Mouse (Mus musculus): ENCODE results near the gene Rabep2.

DNA sequence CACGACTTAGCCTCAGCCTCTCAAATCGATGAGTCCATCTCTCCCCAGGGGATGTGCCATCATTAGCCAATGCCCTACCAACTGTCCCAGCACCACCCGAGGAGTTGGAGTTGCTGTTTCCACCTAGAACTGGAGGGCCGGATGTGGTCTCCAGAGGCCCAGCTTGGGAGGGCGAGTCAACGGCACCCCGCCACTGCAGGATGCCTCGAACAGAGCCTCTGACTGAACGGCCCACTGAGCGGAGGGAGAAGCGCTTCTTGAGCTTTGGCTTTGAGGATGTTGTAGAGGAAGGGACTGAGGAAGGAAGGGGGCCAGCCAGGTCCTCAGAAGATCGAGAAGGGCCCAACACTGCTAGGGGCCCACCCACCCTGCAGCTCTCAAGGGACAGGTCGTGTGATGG is 43.7 kb downstream of the Rabep2 start:
- no peak for TF ChIP-seq CTCF (IDR thresholded peaks at IDR 0.05; ENCODE audit: extremely low read depth, insufficient read depth, low read length)
- TF ChIP-seq POLR2A (IDR thresholded peaks at IDR 0.05; ENCODE audit: extremely low read depth, insufficient read depth, low read length) = no peak

Measured in cortical plate, adult 2 months (tissue).